Mouse (Mus musculus): ENCODE data around the gene 2510039O18Rik. TPM values are rescaled to one million over a fixed set of nuclear protein-coding genes. Genes with fewer than 3 reads are reported as not detected.

Gene 2510039O18Rik
- polyA plus RNA-seq, 1 experiment from 2014 or later, result 15.8 TPM

GRCm38 (mm10) chr4:147934134-147934533, 6.6 kb upstream of the 2510039O18Rik start:
- H3K4me1 ChIP-seq (replicated peaks; ENCODE audit: control insufficient read depth, insufficient read depth, low read length), result no peaks in the 10 kb centered on the region
- H3K27ac ChIP-seq, result no peak overlapping the region
- no peak overlapping the region for H3K9ac ChIP-seq
- 48% methylated on average over 3 of the region's 3 CpGs for WGBS
- no peak overlapping the region for H3K4me2 ChIP-seq (replicated peaks)
- H3K27me3 ChIP-seq (ENCODE audit: control insufficient read depth, insufficient read depth, low read length), result no peaks in the 10 kb centered on the region
- H3K9me3 ChIP-seq (ENCODE audit: control insufficient read depth, low read length), result no peaks in the 10 kb centered on the region
- no peaks in the 10 kb centered on the region for H3K36me3 ChIP-seq (replicated peaks; ENCODE audit: control insufficient read depth, insufficient read depth)
- ATAC-seq (ENCODE audit: low FRiP score) (no peak), DNase-seq (ENCODE audit: low spot score) (no peak)
- H3K4me3 ChIP-seq (replicated peaks; ENCODE audit: low read length), result no peak overlapping the region

- no peak for ATAC-seq (ENCODE audit: low FRiP score)
- H3K4me2 ChIP-seq (replicated peaks), result no peak overlapping the region
- WGBS, result 82% methylated on average over 4 of the region's 4 CpGs
Observed at GRCm38 (mm10) chr4:147934611-147935010, 6.1 kb upstream of the 2510039O18Rik start.

GRCm38 (mm10) chr4:147935904-147936303, 4.8 kb upstream of the 2510039O18Rik start:
- H3K27me3 ChIP-seq (ENCODE audit: control insufficient read depth, insufficient read depth, low read length), result no peaks in the 10 kb centered on the region
- H3K36me3 ChIP-seq (replicated peaks; ENCODE audit: control insufficient read depth, insufficient read depth), result no peaks in the 10 kb centered on the region
- no peak for ATAC-seq (ENCODE audit: low FRiP score)
- no peaks in the 10 kb centered on the region for H3K9me3 ChIP-seq (ENCODE audit: control insufficient read depth, low read length)
- H3K4me3 ChIP-seq (replicated peaks; ENCODE audit: low read length), result peak overlapping the region; percentile 58
- H3K27ac ChIP-seq, result no peak overlapping the region
- H3K4me2 ChIP-seq (replicated peaks), result peak overlapping the region; percentile 86
- H3K4me1 ChIP-seq (replicated peaks; ENCODE audit: control insufficient read depth, insufficient read depth, low read length), result 0 out of 2 replicates have a peak, but pooled peaks cover 3% of the 10 kb centered on the region
- peak overlapping the region; percentile 67 for H3K9ac ChIP-seq
- WGBS, result 22% methylated on average over 9 of the region's 9 CpGs
- no peak for DNase-seq (ENCODE audit: low spot score)

More at GRCm38 (mm10) chr4:147934611-147935010, 6.1 kb upstream of the 2510039O18Rik start:
- H3K9me3 ChIP-seq (ENCODE audit: control insufficient read depth, low read length), result no peaks in the 10 kb centered on the region
- H3K27me3 ChIP-seq (ENCODE audit: control insufficient read depth, insufficient read depth, low read length), result no peaks in the 10 kb centered on the region
- H3K4me3 ChIP-seq (replicated peaks; ENCODE audit: low read length), result no peak overlapping the region
- H3K27ac ChIP-seq, result no peak overlapping the region
- no peaks in the 10 kb centered on the region for H3K4me1 ChIP-seq (replicated peaks; ENCODE audit: control insufficient read depth, insufficient read depth, low read length)
- H3K36me3 ChIP-seq (replicated peaks; ENCODE audit: control insufficient read depth, insufficient read depth), result no peaks in the 10 kb centered on the region
- H3K9ac ChIP-seq, result no peak overlapping the region
- DNase-seq (ENCODE audit: low spot score), result no peak

GRCm38 (mm10) chr4:147936331-147936954, 4.3 kb upstream of the 2510039O18Rik start, which contains the start of gene Plod1:
TSS of gene Plod1 (minus strand) at chr4:147936767.
- Histone ChIP-seq H3K9me3 (ENCODE audit: control insufficient read depth, low read length) (no peaks in the 10 kb centered on the region), H3K27ac (peak within 1 kb of the TSS; percentile 69; the same call in 1 of the 2 replicates), H3K4me2 (replicated peaks) (peak within 1 kb of the TSS; percentile 86), H3K36me3 (replicated peaks; ENCODE audit: control insufficient read depth, insufficient read depth) (no peaks in the 10 kb centered on the region), H3K9ac (peak within 1 kb of the TSS; percentile 67), H3K4me1 (replicated peaks; ENCODE audit: control insufficient read depth, insufficient read depth, low read length) (peaks cover 4% of the 10 kb centered on the region), H3K27me3 (ENCODE audit: control insufficient read depth, insufficient read depth, low read length) (no peaks in the 10 kb centered on the region), H3K4me3 (replicated peaks; ENCODE audit: low read length) (peak within 1 kb of the TSS; percentile 58)
- 0% methylated on average over 37 of the region's 51 CpGs for WGBS
- ATAC-seq (ENCODE audit: low FRiP score), result peak; percentile 51; the same call in 1 of the 2 replicates
- peak; percentile 64 for DNase-seq (ENCODE audit: low spot score)

GRCm38 (mm10) chr4:147937021-147937420, 3.7 kb upstream of the 2510039O18Rik start:
- WGBS, result 49% methylated on average over 3 of the region's 3 CpGs
- H3K9me3 ChIP-seq (ENCODE audit: control insufficient read depth, low read length), result no peaks in the 10 kb centered on the region
- DNase-seq (ENCODE audit: low spot score) (no peak), ATAC-seq (ENCODE audit: low FRiP score) (no peak)
- peak overlapping the region; percentile 67; the same call in 1 of the 2 replicates for H3K9ac ChIP-seq
- H3K4me3 ChIP-seq (replicated peaks; ENCODE audit: low read length), result peak overlapping the region; percentile 58
- H3K4me2 ChIP-seq (replicated peaks), result peak overlapping the region; percentile 86
- no peaks in the 10 kb centered on the region for H3K36me3 ChIP-seq (replicated peaks; ENCODE audit: control insufficient read depth, insufficient read depth)
- no peak overlapping the region for H3K27ac ChIP-seq
- no peaks in the 10 kb centered on the region for H3K27me3 ChIP-seq (ENCODE audit: control insufficient read depth, insufficient read depth, low read length)
- peaks cover 10% of the 10 kb centered on the region for H3K4me1 ChIP-seq (replicated peaks; ENCODE audit: control insufficient read depth, insufficient read depth, low read length)

GRCm38 (mm10) chr4:147937486-147937885, 3.2 kb upstream of the 2510039O18Rik start:
- Histone ChIP-seq H3K9me3 (ENCODE audit: control insufficient read depth, low read length) (no peaks in the 10 kb centered on the region), H3K4me1 (replicated peaks; ENCODE audit: control insufficient read depth, insufficient read depth, low read length) (peaks cover 14% of the 10 kb centered on the region), H3K36me3 (replicated peaks; ENCODE audit: control insufficient read depth, insufficient read depth) (no peaks in the 10 kb centered on the region), H3K4me2 (replicated peaks) (no peak overlapping the region), H3K9ac (no peak overlapping the region), H3K4me3 (replicated peaks; ENCODE audit: low read length) (no peak overlapping the region), H3K27ac (no peak overlapping the region), H3K27me3 (ENCODE audit: control insufficient read depth, insufficient read depth, low read length) (no peaks in the 10 kb centered on the region)
- 70% methylated on average over 5 of the region's 5 CpGs for WGBS
- no peak for ATAC-seq (ENCODE audit: low FRiP score)
- no peak for DNase-seq (ENCODE audit: low spot score)

GRCm38 (mm10) chr4:147938148-147939096, 2.3 kb upstream of the 2510039O18Rik start:
- WGBS, result 78% methylated on average over 14 of the region's 14 CpGs
- H3K4me2 ChIP-seq (replicated peaks), result no peak overlapping the region
- H3K4me1 ChIP-seq (replicated peaks; ENCODE audit: control insufficient read depth, insufficient read depth, low read length), result peaks cover 24% of the 10 kb centered on the region
- H3K9me3 ChIP-seq (ENCODE audit: control insufficient read depth, low read length), result no peaks in the 10 kb centered on the region
- DNase-seq (ENCODE audit: low spot score) (no peak), ATAC-seq (ENCODE audit: low FRiP score) (no peak)
- H3K9ac ChIP-seq, result no peak overlapping the region
- no peak overlapping the region for H3K4me3 ChIP-seq (replicated peaks; ENCODE audit: low read length)
- H3K36me3 ChIP-seq (replicated peaks; ENCODE audit: control insufficient read depth, insufficient read depth), result peaks cover 6% of the 10 kb centered on the region; the same call in 1 of the 2 replicates
- no peak overlapping the region for H3K27ac ChIP-seq
- no peaks in the 10 kb centered on the region for H3K27me3 ChIP-seq (ENCODE audit: control insufficient read depth, insufficient read depth, low read length)

- H3K9me3 ChIP-seq (ENCODE audit: control insufficient read depth, low read length), result no peaks in the 10 kb centered on the region
- peaks cover 26% of the 10 kb centered on the region for H3K4me1 ChIP-seq (replicated peaks; ENCODE audit: control insufficient read depth, insufficient read depth, low read length)
- H3K27me3 ChIP-seq (ENCODE audit: control insufficient read depth, insufficient read depth, low read length), result no peaks in the 10 kb centered on the region
- 38% methylated on average over 9 of the region's 9 CpGs for WGBS
- H3K4me2 ChIP-seq (replicated peaks), result peak overlapping the region; percentile 98
- H3K9ac ChIP-seq, result no peak overlapping the region
- ATAC-seq (ENCODE audit: low FRiP score) (peak; percentile 12; the same call in 1 of the 2 replicates), DNase-seq (ENCODE audit: low spot score) (no peak)
- 0 out of 2 replicates have a peak overlapping the region, but pooled peaks have one; percentile 94 for H3K4me3 ChIP-seq (replicated peaks; ENCODE audit: low read length)
- peaks cover 22% of the 10 kb centered on the region for H3K36me3 ChIP-seq (replicated peaks; ENCODE audit: control insufficient read depth, insufficient read depth)
- peak overlapping the region; percentile 70 for H3K27ac ChIP-seq
Observed at GRCm38 (mm10) chr4:147940111-147940510, 584 bp upstream of the 2510039O18Rik start.

Data from hindbrain, embryonic 14.5 days (tissue).